Mouse (Mus musculus) E14TG2a.4 (cell line): ENCODE measurements at regions not wholly inside any gene's neighbourhood (a gene's known extent, or its start where the extent isn't known, plus 50 kb on each side); places are given as distances from the start of the nearest gene placed in this dataset.

Experiments used
- H3K27me3 ChIP-seq: 2 replicates; pipeline ENCODE4 v1.6.1; 2014; ENCODE audit warnings: low read length, control low read depth; ENCODE audit not compliant: insufficient read depth
- H3K36me3 ChIP-seq: 2 replicates; pipeline ENCODE4 v1.6.1; 2014; ENCODE audit warnings: low read length, control low read depth; ENCODE audit not compliant: insufficient read depth
- H3K4me1 ChIP-seq: replicated peaks from 2 replicates; pipeline ENCODE4 v1.6.1; 2014; ENCODE audit warnings: low read depth, low read length, control low read depth
- H3K4me3 ChIP-seq: replicated peaks from 2 replicates; pipeline ENCODE4 v1.5.1; 2014; ENCODE audit warnings: mild to moderate bottlenecking, low read length
- H3K9me3 ChIP-seq: 2 replicates; pipeline ENCODE4 v1.6.1; 2014; ENCODE audit warnings: low read length, control low read depth
- CTCF ChIP-seq: conservative IDR thresholded peaks from 2 replicates; pipeline ENCODE4 v1.5.1; 2014; ENCODE audit warnings: low read length
- NANOG ChIP-seq: IDR thresholded peaks from 2 replicates; pipeline ENCODE4 v1.6.1; 2014; ENCODE audit warnings: borderline replicate concordance, low read length, mixed read lengths
- POU5F1 ChIP-seq: IDR thresholded peaks from 2 replicates; pipeline ENCODE4 v1.6.1; 2014; ENCODE audit warnings: low read length, borderline replicate concordance

GRCm38 (mm10) chr13:97667313-97667712 is 93.1 kb downstream of the Gm10260 start:
- H3K4me1 ChIP-seq, result no peaks in the 10 kb centered on the region
- H3K27me3 ChIP-seq, result no peaks in the 10 kb centered on the region
- H3K36me3 ChIP-seq, result peaks cover 27% of the 10 kb centered on the region
- peaks cover 10% of the 10 kb centered on the region; the same call in 1 of the 2 replicates for H3K9me3 ChIP-seq
- H3K4me3 ChIP-seq, result no peak overlapping the region
- TF ChIP-seq CTCF, result no peak
- TF ChIP-seq NANOG, result no peak
- no peak for TF ChIP-seq POU5F1

- peaks cover 21% of the 10 kb centered on the region for H3K36me3 ChIP-seq
- no peaks in the 10 kb centered on the region for H3K27me3 ChIP-seq
- H3K4me1 ChIP-seq, result no peaks in the 10 kb centered on the region
- H3K4me3 ChIP-seq, result no peak overlapping the region
- H3K9me3 ChIP-seq, result peaks cover 10% of the 10 kb centered on the region; the same call in 1 of the 2 replicates
- TF ChIP-seq POU5F1 (no peak), CTCF (no peak), NANOG (no peak)
Observed at GRCm38 (mm10) chr13:97666761-97667160, 93.7 kb downstream of the Gm10260 start.

- peaks cover 15% of the 10 kb centered on the region; the same call in 1 of the 2 replicates for H3K36me3 ChIP-seq
- TF ChIP-seq POU5F1, result no peak
- no peak for TF ChIP-seq CTCF
- no peak for TF ChIP-seq NANOG
- peaks cover 10% of the 10 kb centered on the region; the same call in 1 of the 2 replicates for H3K9me3 ChIP-seq
- H3K4me1 ChIP-seq, result no peaks in the 10 kb centered on the region
- H3K4me3 ChIP-seq, result no peak overlapping the region
- no peaks in the 10 kb centered on the region for H3K27me3 ChIP-seq
Observed at GRCm38 (mm10) chr13:97665226-97665625, 95.2 kb downstream of the Gm10260 start.

- Histone ChIP-seq H3K4me1 (no peaks in the 10 kb centered on the region), H3K9me3 (peaks cover 10% of the 10 kb centered on the region; the same call in 1 of the 2 replicates), H3K27me3 (no peaks in the 10 kb centered on the region), H3K36me3 (peaks cover 10% of the 10 kb centered on the region; the same call in 1 of the 2 replicates), H3K4me3 (no peak overlapping the region)
- TF ChIP-seq POU5F1, result no peak
- no peak for TF ChIP-seq NANOG
- no peak for TF ChIP-seq CTCF
Observed at GRCm38 (mm10) chr13:97662741-97663140, 97.7 kb downstream of the Gm10260 start.

GRCm38 (mm10) chr13:97656618-97657017 is 103.8 kb downstream of the Gm10260 start:
- TF ChIP-seq CTCF (no peak), POU5F1 (no peak), NANOG (no peak)
- no peaks in the 10 kb centered on the region for H3K9me3 ChIP-seq

GRCm38 (mm10) chr13:97652279-97652678 is 108.2 kb downstream of the Gm10260 start:
- H3K36me3 ChIP-seq, result peaks cover 43% of the 10 kb centered on the region
- no peaks in the 10 kb centered on the region for H3K9me3 ChIP-seq
- 0 out of 2 replicates have a peak, but pooled peaks cover 3% of the 10 kb centered on the region for H3K27me3 ChIP-seq
- H3K4me3 ChIP-seq, result no peak overlapping the region
- no peaks in the 10 kb centered on the region for H3K4me1 ChIP-seq
- TF ChIP-seq NANOG (no peak), POU5F1 (no peak), CTCF (no peak)

More at GRCm38 (mm10) chr13:97656618-97657017, 103.8 kb downstream of the Gm10260 start:
- Histone ChIP-seq H3K4me3 (no peak overlapping the region), H3K27me3 (no peaks in the 10 kb centered on the region), H3K36me3 (peaks cover 20% of the 10 kb centered on the region), H3K4me1 (no peaks in the 10 kb centered on the region)

- 0 out of 2 replicates have a peak, but pooled peaks cover 3% of the 10 kb centered on the region for H3K27me3 ChIP-seq
- H3K9me3 ChIP-seq, result no peaks in the 10 kb centered on the region
- no peak for TF ChIP-seq POU5F1
- no peak for TF ChIP-seq CTCF
- no peak for TF ChIP-seq NANOG
- H3K4me1 ChIP-seq, result no peaks in the 10 kb centered on the region
- H3K36me3 ChIP-seq, result peaks cover 47% of the 10 kb centered on the region
- H3K4me3 ChIP-seq, result no peak overlapping the region
Observed at GRCm38 (mm10) chr13:97651761-97652160, 108.7 kb downstream of the Gm10260 start.

GRCm38 (mm10) chr13:97651176-97651575 is 109.3 kb downstream of the Gm10260 start:
- Histone ChIP-seq H3K4me1 (no peaks in the 10 kb centered on the region), H3K9me3 (no peaks in the 10 kb centered on the region), H3K36me3 (peaks cover 49% of the 10 kb centered on the region; the same call in 1 of the 2 replicates), H3K27me3 (0 out of 2 replicates have a peak, but pooled peaks cover 3% of the 10 kb centered on the region), H3K4me3 (no peak overlapping the region)
- no peak for TF ChIP-seq NANOG
- no peak for TF ChIP-seq CTCF
- no peak for TF ChIP-seq POU5F1

GRCm38 (mm10) chr13:97650191-97650590 is 110.2 kb downstream of the Gm10260 start:
- Histone ChIP-seq H3K4me1 (peaks cover 4% of the 10 kb centered on the region), H3K27me3 (0 out of 2 replicates have a peak, but pooled peaks cover 3% of the 10 kb centered on the region), H3K9me3 (no peaks in the 10 kb centered on the region), H3K36me3 (peaks cover 53% of the 10 kb centered on the region), H3K4me3 (no peak overlapping the region)
- no peak for TF ChIP-seq POU5F1
- TF ChIP-seq NANOG, result no peak
- TF ChIP-seq CTCF, result no peak
